Mouse (Mus musculus): ENCODE measurements at regions not wholly inside any gene's neighbourhood (a gene's known extent, or its start where the extent isn't known, plus 50 kb on each side); places are given as distances from the start of the nearest gene placed in this dataset.

DNA sequence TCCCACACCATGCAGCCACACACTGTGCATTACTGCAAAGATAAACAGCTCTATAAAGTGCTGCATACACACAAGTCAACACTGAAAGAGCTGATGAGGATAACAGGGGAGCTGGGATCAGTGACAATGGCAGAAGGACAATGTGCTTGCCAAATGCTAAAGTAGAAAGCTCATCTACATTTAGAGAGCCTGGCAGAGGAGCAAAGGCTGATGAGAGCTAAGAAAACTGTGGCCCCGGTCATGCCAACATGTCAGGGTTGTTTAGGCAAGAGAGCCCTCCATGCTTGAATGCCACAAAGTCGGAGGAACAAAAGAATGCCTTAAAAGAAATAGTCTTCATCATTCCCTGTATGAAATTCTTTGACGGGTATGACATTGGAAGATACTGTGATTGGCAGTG, 363.0 kb upstream of the A730009L09Rik start:
- no peak for TF ChIP-seq POLR2A (IDR thresholded peaks at IDR 0.05; ENCODE audit: low read depth, low read length)
- no peak for TF ChIP-seq RAD21 (IDR thresholded peaks at IDR 0.05; ENCODE audit: low read depth, low read length)
- TF ChIP-seq EP300 (IDR thresholded peaks at IDR 0.05; ENCODE audit: low read length), result no peak
- TF ChIP-seq CTCF (conservative IDR thresholded peaks at IDR 0.05 in 1 of 2, IDR thresholded peaks at IDR 0.05 in 1 of 2; ENCODE audit: low read depth in 2 of 2, low read length in 2 of 2), result no peak
- no peak for TF ChIP-seq CHD2 (IDR thresholded peaks at IDR 0.05; ENCODE audit: low read length)
- TF ChIP-seq USF2 (conservative IDR thresholded peaks at IDR 0.05; ENCODE audit: low read depth, low read length), result no peak

All from CH12.LX (cell line).